Comparison of ENCODE assay signal across 11 mouse cellular contexts in the genomic region with DNA sequence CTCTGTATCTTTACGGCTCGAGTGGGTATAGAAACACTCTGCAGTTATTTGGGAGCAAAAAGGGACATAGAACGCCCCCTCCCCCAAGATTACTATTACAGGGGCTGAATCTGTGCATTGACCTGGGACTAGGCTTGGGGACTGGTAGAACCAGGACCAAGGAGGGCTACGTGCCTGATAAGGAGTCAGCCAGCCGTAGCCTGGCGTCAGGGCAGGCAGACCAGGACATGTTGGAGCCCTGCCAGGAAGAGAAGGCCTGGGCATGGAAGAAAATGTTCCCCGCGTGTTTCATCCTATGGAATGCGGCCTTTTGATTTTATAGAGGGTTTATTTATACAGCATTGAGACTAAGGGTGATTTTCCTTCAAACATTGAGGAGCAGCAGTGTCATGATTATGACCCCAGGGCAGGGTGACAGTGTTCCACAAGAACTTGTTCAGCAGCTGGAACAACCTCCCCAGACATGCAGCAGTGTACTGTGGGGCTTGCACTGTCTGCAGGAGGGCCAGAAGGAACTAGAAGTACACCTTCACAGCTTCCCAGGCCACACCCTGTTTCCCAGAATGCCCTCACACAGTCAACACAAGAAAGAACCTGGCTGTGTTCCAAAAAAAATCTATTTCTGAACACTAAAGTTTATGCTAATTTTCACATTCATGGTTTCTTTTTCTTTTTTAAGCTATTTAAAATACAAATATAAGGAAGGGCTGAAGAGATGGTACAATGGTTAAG. TPM values are rescaled to one million over a fixed set of nuclear protein-coding genes. Genes with fewer than 3 reads are reported as not detected.
A peak's percentile ranks its signal among the peaks of the same experiment; 100 is the strongest.
DNase-seq lines count a peak whose midpoint lies in the region; ATAC-seq and TF ChIP-seq lines count a peak whose summit lies in the region.
"Had no signal": no experiment of that assay in that cellular context is flagged by ENCODE, and none has a peak within 500 bp of the region (broad histone marks: within the 10 kb centered on the region; RNA-seq: fewer than 3 reads in every experiment).

No protein-coding gene starts in this region.

- H3K9me3 ChIP-seq in MEL (replicated peaks; ENCODE audit: insufficient read depth, low read length): no peaks in the 10 kb centered on the region
- no peaks in the 10 kb centered on the region for H3K9me3 ChIP-seq in limb, embryonic 14.5 days (ENCODE audit: control insufficient read depth, low read length)

- TF ChIP-seq RAD21 in MEL (IDR thresholded peaks at IDR 0.05; ENCODE audit: low read depth, low read length): no peak

- WGBS in limb, embryonic 14.5 days: 54% methylated on average over 9 of the region's 9 CpGs

- no peak overlapping the region for H3K4me3 ChIP-seq in MEL (ENCODE audit: control insufficient read depth in 1 of 2, insufficient read depth in 1 of 2, low read depth in 2 of 2, low read length in 2 of 2)
- H3K4me3 ChIP-seq in limb, embryonic 14.5 days (replicated peaks; ENCODE audit: low read length): no peak overlapping the region
- no peak overlapping the region for H3K4me3 ChIP-seq in left cerebral cortex, adult 2 months

- H3K27ac ChIP-seq in MEL (ENCODE audit: control insufficient read depth, low read depth, low read length): no peak overlapping the region
- no peak overlapping the region for H3K27ac ChIP-seq in limb, embryonic 14.5 days (replicated peaks; ENCODE audit: low read depth, low read length)
- no peak overlapping the region for H3K27ac ChIP-seq in left cerebral cortex, adult 2 months

- H3K4me2 ChIP-seq in limb, embryonic 14.5 days (replicated peaks; ENCODE audit: low read depth, low read length, severe bottlenecking): no peak overlapping the region

- intact Hi-C loops in left cerebral cortex, adult 2 months (cut with DNase I): loop anchor here (5.0 kb wide), 1 partner anchor 117 kb away; a partner anchor contains a TSS

- DNase-seq in kidney, adult 9 months: peak; percentile 18
- DNase-seq in kidney, adult 11 months: no peak
- peak; percentile 72 for DNase-seq in MEL (ENCODE audit: low read depth, low spot score)
- peak; percentile 54 for DNase-seq in limb, embryonic 14.5 days (ENCODE audit: low spot score)
- no peak for DNase-seq in left cerebral cortex, adult 2 months (ENCODE audit: extremely low spot score in 1 of 2, low spot score in 2 of 2)
- no peak for DNase-seq in right cerebral cortex, postnatal 25 days
- DNase-seq: heart, postnatal 4 days; right cerebral cortex, postnatal 4 days; thymus, adult 2 months had no signal

- H3K4me1 ChIP-seq in MEL (ENCODE audit: control insufficient read depth in 1 of 2, insufficient read depth in 2 of 2, low read length in 2 of 2): peaks cover 11 to 13% of the 10 kb centered on the region in 2 experiments
- peaks cover 21% of the 10 kb centered on the region for H3K4me1 ChIP-seq in limb, embryonic 14.5 days (ENCODE audit: control insufficient read depth, insufficient read depth, low read length)

- H3K9ac ChIP-seq in MEL (ENCODE audit: control insufficient read depth, low read depth, low read length, poor library complexity, severe bottlenecking): no peak overlapping the region
- H3K9ac ChIP-seq in limb, embryonic 14.5 days (ENCODE audit: low read depth, low read length, severe bottlenecking): no peak overlapping the region

- H3K79me2 ChIP-seq in MEL (ENCODE audit: control insufficient read depth, insufficient read depth, low read length, poor library complexity): no peaks in the 10 kb centered on the region

- peak; percentile 70 for ATAC-seq in erythroid progenitor cell, adult 5-6 weeks (replicated peaks; ENCODE audit: low FRiP score, poor library complexity, severe bottlenecking)
- no peak for ATAC-seq in limb, embryonic 14.5 days (ENCODE audit: low FRiP score, low read depth)

- TF ChIP-seq POLR2A in MEL (IDR thresholded peaks at IDR 0.05; ENCODE audit: control insufficient read depth in 1 of 2, insufficient read depth in 1 of 2, low read depth in 1 of 2, low read length in 2 of 2, poor library complexity in 1 of 2): no peak
- no peak for TF ChIP-seq POLR2A in limb, embryonic 14.5 days (IDR thresholded peaks at IDR 0.05; ENCODE audit: borderline replicate concordance, extremely low read depth, insufficient read depth, insufficient read length)

- no peak for TF ChIP-seq CTCF in MEL (IDR thresholded peaks at IDR 0.05 in 2 of 3, conservative IDR thresholded peaks at IDR 0.05 in 1 of 3; ENCODE audit: control insufficient read depth in 1 of 3, insufficient read depth in 1 of 3, low read depth in 2 of 3, low read length in 3 of 3, poor library complexity in 1 of 3, severe bottlenecking in 1 of 3)
- TF ChIP-seq CTCF in left cerebral cortex, adult 2 months (IDR thresholded peaks at IDR 0.05): no peak

- TF ChIP-seq EP300 in MEL (IDR thresholded peaks at IDR 0.05; ENCODE audit: low read depth in 1 of 2, low read length in 2 of 2): peak in 1 of 2 experiments; percentile 38; a peak in 1 of 4 replicates

- peaks cover 0 to 13% of the 10 kb centered on the region in 2 experiments; a peak in 2 of 4 replicates for H3K36me3 ChIP-seq in MEL (ENCODE audit: control insufficient read depth in 1 of 2, insufficient read depth in 2 of 2, low read length in 2 of 2)
- no peaks in the 10 kb centered on the region for H3K36me3 ChIP-seq in limb, embryonic 14.5 days (ENCODE audit: control insufficient read depth, insufficient read depth, low read length)

- H3K27me3 ChIP-seq in MEL (ENCODE audit: control insufficient read depth in 1 of 2, insufficient read depth in 2 of 2, low read length in 2 of 2): no peaks in the 10 kb centered on the region
- peaks cover 23% of the 10 kb centered on the region for H3K27me3 ChIP-seq in limb, embryonic 14.5 days (ENCODE audit: control insufficient read depth, insufficient read depth, low read length)

TF ChIP-seq in MEL, 35 proteins besides CTCF, POLR2A, EP300 and RAD21:
- TF ChIP-seq SIN3A (IDR thresholded peaks at IDR 0.05; ENCODE audit: low read length): 0 out of 2 replicates have a peak, but pooled peaks have one; percentile 41
- no peak for TF ChIP-seq POLR2AphosphoS2 (IDR thresholded peaks at IDR 0.05; ENCODE audit: low read length)
- 0 out of 2 replicates have a peak, but pooled peaks have one; percentile 26 for TF ChIP-seq MXI1 (IDR thresholded peaks at IDR 0.05; ENCODE audit: low read depth, low read length)
- 0 out of 2 replicates have a peak, but pooled peaks have one; percentile 3 for TF ChIP-seq MAX (IDR thresholded peaks at IDR 0.05; ENCODE audit: low read length)
- 0 out of 2 replicates have a peak, but pooled peaks have one; percentile 22 for TF ChIP-seq MYC (IDR thresholded peaks at IDR 0.05; ENCODE audit: low read depth, low read length)
- peak; percentile 51; the same call in 1 of the 2 replicates for TF ChIP-seq ETS1 (IDR thresholded peaks at IDR 0.05; ENCODE audit: low read depth, low read length)
TF ChIP-seq in MEL: peak in this region for 5.

RNA-seq across cellular contexts. Expression of a gene that starts 2.3 kb away (rescaled TPM):
- 0.10 TPM in 1 of 2 replicates, not detected in the other for total RNA-seq in MEL (2012; rRNA removed)
- not detected for polyA plus RNA-seq in MEL (2012; ENCODE audit: insufficient read depth in 1 of 2, insufficient read length in 2 of 2, low read depth in 1 of 2, low replicate concordance in 2 of 2, missing spikeins in 1 of 2)
- total RNA-seq in erythroid progenitor cell, adult 5-6 weeks (2015; ENCODE audit: low replicate concordance): 1.3 and 9.7 TPM in 2 replicates
- total RNA-seq in erythroid progenitor cell, adult 5-6 weeks (2017; ENCODE audit: low replicate concordance): not detected in 2 replicates
- polyA plus RNA-seq in limb, embryonic 14.5 days (2012; rRNA removed): 56.1 and 72.8 TPM in 2 replicates
- polyA plus RNA-seq in limb, embryonic 14.5 days (2014; fragmentation: Nextera tagmentation; extraction: Ambion mirVana): 33.3 and 38.6 TPM in 2 replicates
- 10 to 100 TPM; 50.3 to 55.3 TPM for total RNA-seq in left cerebral cortex, adult 2 months (2021)
- total RNA-seq: neutrophil, adult 5-6 weeks had no signal

RNA-seq across cellular contexts. Expression of a gene that starts 18.5 kb away (rescaled TPM):
- 0.12 TPM in 1 of 2 replicates, not detected in the other for total RNA-seq in MEL (2012; rRNA removed)
- under 1 TPM in 1 of 2 experiments, not detected in 1; 0.28 TPM for polyA plus RNA-seq in MEL (2012; ENCODE audit: insufficient read depth in 1 of 2, insufficient read length in 2 of 2, low read depth in 1 of 2, low replicate concordance in 2 of 2, missing spikeins in 1 of 2)
- total RNA-seq in erythroid progenitor cell, adult 5-6 weeks (2015; ENCODE audit: low replicate concordance): 15.5 and 36.4 TPM in 2 replicates
- 10.0 and 11.3 TPM in 2 replicates for total RNA-seq in erythroid progenitor cell, adult 5-6 weeks (2017; ENCODE audit: low replicate concordance)
- polyA plus RNA-seq in limb, embryonic 14.5 days (2012; rRNA removed): 104 and 121 TPM in 2 replicates
- 30.7 and 33.8 TPM in 2 replicates for polyA plus RNA-seq in limb, embryonic 14.5 days (2014; fragmentation: Nextera tagmentation; extraction: Ambion mirVana)
- total RNA-seq in left cerebral cortex, adult 2 months (2021): 1 to 10 TPM; 8.9 to 9.6 TPM
- total RNA-seq: neutrophil, adult 5-6 weeks had no signal

RNA-seq across cellular contexts. Expression of a gene that starts 41.4 kb away (rescaled TPM):
- 0.04 TPM in 1 of 2 replicates, not detected in the other for total RNA-seq in MEL (2012; rRNA removed)
- polyA plus RNA-seq in MEL (2012; ENCODE audit: insufficient read depth in 1 of 2, insufficient read length in 2 of 2, low read depth in 1 of 2, low replicate concordance in 2 of 2, missing spikeins in 1 of 2): under 1 TPM in 1 of 2 experiments, not detected in 1; 0.07 TPM
- total RNA-seq in erythroid progenitor cell, adult 5-6 weeks (2015; ENCODE audit: low replicate concordance): 6.8 and 8.8 TPM in 2 replicates
- 1.8 and 2.6 TPM in 2 replicates for total RNA-seq in erythroid progenitor cell, adult 5-6 weeks (2017; ENCODE audit: low replicate concordance)
- polyA plus RNA-seq in limb, embryonic 14.5 days (2012; rRNA removed): 0.87 and 1.2 TPM in 2 replicates
- 0.51 and 0.94 TPM in 2 replicates for polyA plus RNA-seq in limb, embryonic 14.5 days (2014; fragmentation: Nextera tagmentation; extraction: Ambion mirVana)
- under 1 TPM; 0.44 to 0.45 TPM for total RNA-seq in left cerebral cortex, adult 2 months (2021)

Comparison
In these comparisons a context has a peak if more than half of its experiments do, and no peak if none do; other contexts are left out.
1. DNase-seq: peak in kidney, adult 9 months (single experiment), MEL (single experiment) and limb, embryonic 14.5 days (single experiment); none in kidney, adult 11 months (single experiment), left cerebral cortex, adult 2 months (0 of 2) and right cerebral cortex, postnatal 25 days (single experiment).
2. RNA of a gene that starts 2.3 kb away (total RNA-seq): 50.3 to 55.3 TPM in left cerebral cortex, adult 2 months; 1.3 to 9.7 TPM in erythroid progenitor cell, adult 5-6 weeks and 0.10 TPM in MEL; every median in the first group is over 4 times any median in the second.